Mouse (Mus musculus) brain, embryonic 18.5 days (tissue): Measurements from ENCODE around the gene Trim45.
A peak's percentile ranks its signal among the peaks of the same experiment; 100 is the strongest.

ENCODE experiments used
- DNase-seq: peaks from one replicate; pipeline ENCODE4 v3.0.0-alpha.2; 2012; ENCODE audit warnings: low read depth, low spot score

Trim45 gene

GRCm38 (mm10) chr3:100931332-100932076 is 9.5 kb downstream of the Trim45 start:
- DNase-seq: no peak

GRCm38 (mm10) chr3:100932077-100932944 is 10.3 kb downstream of the Trim45 start:
- DNase-seq: no peak

GRCm38 (mm10) chr3:100935521-100935920 is 13.5 kb downstream of the Trim45 start:
- no peak for DNase-seq

- DNase-seq: no peak
Measured at GRCm38 (mm10) chr3:100936201-100936600, 14.2 kb downstream of the Trim45 start.

GRCm38 (mm10) chr3:100938211-100938610 is 16.2 kb downstream of the Trim45 start:
- DNase-seq: no peak

GRCm38 (mm10) chr3:100940496-100941037 is 18.6 kb downstream of the Trim45 start:
- DNase-seq: no peak

- no peak for DNase-seq
Measured at GRCm38 (mm10) chr3:100947286-100947685, 25.3 kb downstream of the Trim45 start.

- no peak for DNase-seq
Measured at GRCm38 (mm10) chr3:100951531-100951930, 29.5 kb downstream of the Trim45 start.

- no peak for DNase-seq
Measured at GRCm38 (mm10) chr3:100954616-100955015, 32.6 kb downstream of the Trim45 start.

- DNase-seq: no peak
Measured at GRCm38 (mm10) chr3:100961007-100961406, 39.0 kb downstream of the Trim45 start.

GRCm38 (mm10) chr3:100961501-100961900 is 39.5 kb downstream of the Trim45 start:
- no peak for DNase-seq

- peak; percentile 50 for DNase-seq
Measured at GRCm38 (mm10) chr3:100963849-100964542, 42.0 kb downstream of the Trim45 start.

- DNase-seq: peak; percentile 70
Measured at GRCm38 (mm10) chr3:100969176-100969917, 47.3 kb downstream of the Trim45 start, which contains the start of gene Ttf2. Gene Ttf2 (minus strand): TSS chr3:100969663.

GRCm38 (mm10) chr3:100973906-100974305 is 51.9 kb downstream of the Trim45 start:
- DNase-seq: peak; percentile 58

- DNase-seq: no peak
Measured at GRCm38 (mm10) chr3:100979290-100979689, 57.3 kb downstream of the Trim45 start.
